Mouse (Mus musculus): Measurements from ENCODE around the gene Fcer1g. TPM values are rescaled to one million over a fixed set of nuclear protein-coding genes. Genes with fewer than 3 reads are reported as not detected.

The Fcer1g gene
- 30.7 and 32.1 TPM in 2 replicates for polyA plus RNA-seq (2014; fragmentation: Nextera tagmentation; extraction: Ambion mirVana)

GRCm38 (mm10) chr1:171234126-171234525 is at the start of gene Fcer1g:
Gene Fcer1g (minus strand): TSS chr1:171234365.
- H3K4me2 ChIP-seq (replicated peaks; ENCODE audit: low read depth, low read length) = no peak within 1 kb of the TSS
- H3K4me3 ChIP-seq (ENCODE audit: low read length) = no peak within 1 kb of the TSS
- H3K9me3 ChIP-seq (ENCODE audit: control insufficient read depth, low read length) = no peaks in the 10 kb centered on the region
- ATAC-seq (ENCODE audit: low FRiP score, low TSS enrichment) = no peak
- WGBS = 88% methylated on average over 14 of the region's 14 CpGs
- no peak within 1 kb of the TSS for H3K27ac ChIP-seq (ENCODE audit: low read depth, low read length)
- no peak within 1 kb of the TSS for H3K9ac ChIP-seq (ENCODE audit: low read depth, low read length)
- peaks cover 61% of the 10 kb centered on the region for H3K36me3 ChIP-seq (ENCODE audit: control insufficient read depth, insufficient read depth, low read length)
- H3K4me1 ChIP-seq (ENCODE audit: control insufficient read depth, insufficient read depth, low read length) = 0 out of 2 replicates have a peak, but pooled peaks cover 5% of the 10 kb centered on the region
- H3K27me3 ChIP-seq (ENCODE audit: control insufficient read depth, insufficient read depth, low read length) = no peaks in the 10 kb centered on the region

- no peaks in the 10 kb centered on the region for H3K9me3 ChIP-seq (ENCODE audit: control insufficient read depth, low read length)
- H3K4me2 ChIP-seq (replicated peaks; ENCODE audit: low read depth, low read length) = no peak overlapping the region
- no peak overlapping the region for H3K9ac ChIP-seq (ENCODE audit: low read depth, low read length)
- no peaks in the 10 kb centered on the region for H3K27me3 ChIP-seq (ENCODE audit: control insufficient read depth, insufficient read depth, low read length)
- H3K4me1 ChIP-seq (ENCODE audit: control insufficient read depth, insufficient read depth, low read length) = peaks cover 18% of the 10 kb centered on the region; the same call in 1 of the 2 replicates
- ATAC-seq (ENCODE audit: low FRiP score, low TSS enrichment) = no peak
- H3K36me3 ChIP-seq (ENCODE audit: control insufficient read depth, insufficient read depth, low read length) = peaks cover 45% of the 10 kb centered on the region
- no peak overlapping the region for H3K27ac ChIP-seq (ENCODE audit: low read depth, low read length)
- 93% methylated on average over 18 of the region's 18 CpGs for WGBS
- H3K4me3 ChIP-seq (ENCODE audit: low read length) = no peak overlapping the region
Observed at GRCm38 (mm10) chr1:171283188-171284160, 49.3 kb upstream of the Fcer1g start.

DNA sequence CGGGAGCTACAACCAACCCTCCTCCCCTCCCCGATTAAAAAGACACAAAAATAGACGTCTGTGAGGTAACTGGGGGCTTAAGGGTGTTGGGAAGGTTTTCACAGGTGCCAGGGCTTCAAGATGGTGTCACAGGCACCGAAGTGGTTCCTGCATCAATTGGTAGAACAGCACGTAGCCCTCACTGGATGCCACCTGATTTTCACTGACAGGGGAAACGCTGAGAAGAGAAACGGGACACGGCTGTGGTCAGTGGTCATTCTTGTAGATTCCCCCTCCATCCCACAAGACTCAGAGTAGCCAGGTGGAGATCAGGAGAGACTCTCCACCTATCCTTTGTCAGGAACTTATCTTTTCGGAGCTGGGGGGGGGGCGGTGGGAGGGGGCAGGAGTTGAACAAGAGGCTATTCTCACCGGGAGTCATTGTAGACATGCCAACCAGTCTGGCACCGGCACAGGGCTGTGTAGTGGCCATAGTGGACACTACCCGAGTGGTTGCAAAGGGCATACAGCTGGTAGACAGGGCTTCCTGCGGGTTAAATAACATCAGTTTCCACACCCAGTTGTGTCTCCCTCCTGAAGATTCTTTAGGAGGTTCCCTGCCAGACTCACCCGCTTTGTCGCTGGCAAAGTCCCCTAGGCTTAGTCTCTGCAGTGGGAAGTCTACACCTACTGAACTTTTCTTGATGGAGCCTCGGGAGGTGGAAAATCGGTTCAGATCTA is 48.1 kb upstream of the Fcer1g start:
- peaks cover 18% of the 10 kb centered on the region; the same call in 1 of the 2 replicates for H3K4me1 ChIP-seq (ENCODE audit: control insufficient read depth, insufficient read depth, low read length)
- 82% methylated on average over 18 of the region's 18 CpGs for WGBS
- H3K36me3 ChIP-seq (ENCODE audit: control insufficient read depth, insufficient read depth, low read length) = peaks cover 51% of the 10 kb centered on the region
- no peaks in the 10 kb centered on the region for H3K9me3 ChIP-seq (ENCODE audit: control insufficient read depth, low read length)
- peak overlapping the region; percentile 57; the same call in 1 of the 2 replicates for H3K4me3 ChIP-seq (ENCODE audit: low read length)
- H3K27ac ChIP-seq (ENCODE audit: low read depth, low read length) = peak overlapping the region; percentile 87; the same call in 1 of the 2 replicates
- H3K9ac ChIP-seq (ENCODE audit: low read depth, low read length) = peak overlapping the region; percentile 51; the same call in 1 of the 2 replicates
- H3K27me3 ChIP-seq (ENCODE audit: control insufficient read depth, insufficient read depth, low read length) = no peaks in the 10 kb centered on the region
- peak overlapping the region; percentile 46; the same call in 1 of the 2 replicates for H3K4me2 ChIP-seq (replicated peaks; ENCODE audit: low read depth, low read length)
- no peak for ATAC-seq (ENCODE audit: low FRiP score, low TSS enrichment)

- Histone ChIP-seq H3K36me3 (ENCODE audit: control insufficient read depth, insufficient read depth, low read length) (peaks cover 58% of the 10 kb centered on the region), H3K9ac (ENCODE audit: low read depth, low read length) (peak overlapping the region; percentile 51; the same call in 1 of the 2 replicates), H3K27ac (ENCODE audit: low read depth, low read length) (peak overlapping the region; percentile 87), H3K4me1 (ENCODE audit: control insufficient read depth, insufficient read depth, low read length) (peaks cover 14% of the 10 kb centered on the region; the same call in 1 of the 2 replicates), H3K27me3 (ENCODE audit: control insufficient read depth, insufficient read depth, low read length) (no peaks in the 10 kb centered on the region), H3K9me3 (ENCODE audit: control insufficient read depth, low read length) (no peaks in the 10 kb centered on the region), H3K4me3 (ENCODE audit: low read length) (peak overlapping the region; percentile 57), H3K4me2 (replicated peaks; ENCODE audit: low read depth, low read length) (peak overlapping the region; percentile 46)
- under 1% methylated on average over 10 of the region's 10 CpGs for WGBS
- ATAC-seq (ENCODE audit: low FRiP score, low TSS enrichment) = peak; percentile 48
Observed at GRCm38 (mm10) chr1:171281528-171281923, 47.4 kb upstream of the Fcer1g start.

DNA sequence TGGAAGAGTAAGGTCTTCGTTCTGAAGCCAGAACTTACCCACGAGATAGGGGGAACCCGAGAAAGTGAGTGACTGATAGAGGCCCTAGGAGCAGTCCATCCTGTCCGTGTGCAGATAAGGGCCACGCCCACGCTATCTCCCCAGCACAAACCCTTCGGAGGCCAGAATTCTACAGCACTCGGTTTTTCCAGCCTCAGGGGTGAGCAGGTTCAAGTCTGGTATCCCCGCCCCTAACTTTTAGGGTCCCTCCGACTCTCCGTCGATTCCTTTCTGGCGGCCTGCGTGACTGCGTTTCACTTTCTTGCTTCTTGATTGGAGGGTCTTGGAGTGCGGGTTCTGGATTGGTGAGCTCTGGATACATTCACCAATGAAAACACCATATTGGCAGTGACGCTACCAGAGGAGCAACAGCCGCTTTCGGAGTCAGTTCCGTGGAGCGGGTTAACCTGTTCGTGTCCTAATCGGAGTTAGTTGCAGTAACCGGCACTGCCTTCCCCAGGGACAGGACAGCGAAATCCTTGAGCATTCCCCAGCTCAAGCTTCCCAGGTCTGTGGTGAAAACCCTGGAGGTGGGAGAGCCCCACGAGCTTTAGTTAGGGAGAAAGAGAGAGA is 46.9 kb upstream of the Fcer1g start, which contains the start of gene Ppox:
Ppox (minus strand) TSS at position 271 of the 612 bp plus-strand sequence.
- H3K36me3 ChIP-seq (ENCODE audit: control insufficient read depth, insufficient read depth, low read length) = peaks cover 58% of the 10 kb centered on the region
- under 1% methylated on average over 26 of the region's 26 CpGs for WGBS
- H3K27me3 ChIP-seq (ENCODE audit: control insufficient read depth, insufficient read depth, low read length) = no peaks in the 10 kb centered on the region
- peak within 1 kb of the TSS; percentile 57 for H3K4me3 ChIP-seq (ENCODE audit: low read length)
- no peaks in the 10 kb centered on the region for H3K9me3 ChIP-seq (ENCODE audit: control insufficient read depth, low read length)
- ATAC-seq (ENCODE audit: low FRiP score, low TSS enrichment) = peak; percentile 97
- H3K27ac ChIP-seq (ENCODE audit: low read depth, low read length) = peak within 1 kb of the TSS; percentile 87
- peak within 1 kb of the TSS; percentile 52 for H3K4me2 ChIP-seq (replicated peaks; ENCODE audit: low read depth, low read length)
- H3K4me1 ChIP-seq (ENCODE audit: control insufficient read depth, insufficient read depth, low read length) = peaks cover 13% of the 10 kb centered on the region; the same call in 1 of the 2 replicates
- H3K9ac ChIP-seq (ENCODE audit: low read depth, low read length) = peak within 1 kb of the TSS; percentile 65

- no peak overlapping the region for H3K27ac ChIP-seq (ENCODE audit: low read depth, low read length)
- H3K36me3 ChIP-seq (ENCODE audit: control insufficient read depth, insufficient read depth, low read length) = peaks cover 57% of the 10 kb centered on the region
- peak; percentile 28; the same call in 1 of the 2 replicates for ATAC-seq (ENCODE audit: low FRiP score, low TSS enrichment)
Observed at GRCm38 (mm10) chr1:171280250-171280915, 46.2 kb upstream of the Fcer1g start.

GRCm38 (mm10) chr1:171279721-171280120 is 45.6 kb upstream of the Fcer1g start:
- Histone ChIP-seq H3K4me2 (replicated peaks; ENCODE audit: low read depth, low read length) (peak overlapping the region; percentile 52), H3K27me3 (ENCODE audit: control insufficient read depth, insufficient read depth, low read length) (no peaks in the 10 kb centered on the region), H3K27ac (ENCODE audit: low read depth, low read length) (no peak overlapping the region), H3K36me3 (ENCODE audit: control insufficient read depth, insufficient read depth, low read length) (peaks cover 57% of the 10 kb centered on the region), H3K9me3 (ENCODE audit: control insufficient read depth, low read length) (no peaks in the 10 kb centered on the region), H3K4me3 (ENCODE audit: low read length) (peak overlapping the region; percentile 57), H3K4me1 (ENCODE audit: control insufficient read depth, insufficient read depth, low read length) (peaks cover 13% of the 10 kb centered on the region; the same call in 1 of the 2 replicates), H3K9ac (ENCODE audit: low read depth, low read length) (peak overlapping the region; percentile 65)
- WGBS = 76% methylated on average over 5 of the region's 5 CpGs
- no peak for ATAC-seq (ENCODE audit: low FRiP score, low TSS enrichment)

More at GRCm38 (mm10) chr1:171280250-171280915, 46.2 kb upstream of the Fcer1g start:
- peaks cover 13% of the 10 kb centered on the region; the same call in 1 of the 2 replicates for H3K4me1 ChIP-seq (ENCODE audit: control insufficient read depth, insufficient read depth, low read length)
- H3K9me3 ChIP-seq (ENCODE audit: control insufficient read depth, low read length) = no peaks in the 10 kb centered on the region
- WGBS = 1% methylated on average over 25 of the region's 25 CpGs
- H3K4me3 ChIP-seq (ENCODE audit: low read length) = peak overlapping the region; percentile 57
- H3K4me2 ChIP-seq (replicated peaks; ENCODE audit: low read depth, low read length) = peak overlapping the region; percentile 52
- peak overlapping the region; percentile 65 for H3K9ac ChIP-seq (ENCODE audit: low read depth, low read length)
- H3K27me3 ChIP-seq (ENCODE audit: control insufficient read depth, insufficient read depth, low read length) = no peaks in the 10 kb centered on the region

All from kidney, embryonic 14.5 days (tissue).